Mouse (Mus musculus) heart, postnatal 10 days (tissue): ENCODE data around the gene Fntb. TPM values are rescaled to one million over a fixed set of nuclear protein-coding genes. Genes with fewer than 3 reads are reported as not detected.

Experiments used
- DNase-seq, 2 experiments: peaks; one replicate each; pipeline ENCODE4 v3.0.0; 2021
- intact Hi-C: fragments of 180-260 bp; cut with DNase I; formaldehyde crosslinking; loops from one replicate; pipeline ENCODE4 v1.15.1; 2025
- total RNA-seq, 2 experiments: library from RNA; stranded (reverse); gene quantifications; 2 replicates each; pipeline ENCODE4 v1.2.3; 2021

The Fntb gene
- 10 to 100 TPM; 14.7 to 15.4 TPM for total RNA-seq

DNA sequence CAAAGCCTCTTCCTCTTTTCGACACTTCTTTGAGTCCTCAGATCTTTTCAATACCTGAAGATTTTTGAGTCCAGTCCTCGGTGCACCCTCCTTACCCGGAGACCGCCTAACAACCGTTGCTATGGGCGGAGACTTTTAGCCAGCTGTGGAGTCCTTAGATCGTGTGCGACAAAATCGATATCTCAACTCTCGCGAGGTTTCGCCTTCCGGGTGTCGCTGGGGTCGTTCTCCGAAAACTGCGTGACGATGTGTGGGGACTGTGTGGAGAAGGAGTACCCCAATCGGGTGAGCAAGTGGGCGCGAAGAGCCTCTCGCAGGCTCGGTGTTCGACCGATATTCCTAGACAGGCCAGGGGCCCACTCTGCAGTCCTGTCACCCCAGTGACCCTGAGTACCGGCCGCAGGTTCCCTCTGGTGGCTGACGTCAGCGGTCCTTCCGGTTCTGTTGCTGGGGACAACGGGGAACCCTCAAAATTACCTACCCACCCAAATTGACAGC is at the start of gene Fntb, which contains the start of gene Churc1:
Fntb (plus strand) TSS at position 236 of the 498 bp plus-strand sequence.
Churc1 (plus strand) TSS at position 185 of the 498 bp plus-strand sequence.
- DNase-seq: peak; percentile 94 to 96
- intact Hi-C loops: no loop called here

DNA sequence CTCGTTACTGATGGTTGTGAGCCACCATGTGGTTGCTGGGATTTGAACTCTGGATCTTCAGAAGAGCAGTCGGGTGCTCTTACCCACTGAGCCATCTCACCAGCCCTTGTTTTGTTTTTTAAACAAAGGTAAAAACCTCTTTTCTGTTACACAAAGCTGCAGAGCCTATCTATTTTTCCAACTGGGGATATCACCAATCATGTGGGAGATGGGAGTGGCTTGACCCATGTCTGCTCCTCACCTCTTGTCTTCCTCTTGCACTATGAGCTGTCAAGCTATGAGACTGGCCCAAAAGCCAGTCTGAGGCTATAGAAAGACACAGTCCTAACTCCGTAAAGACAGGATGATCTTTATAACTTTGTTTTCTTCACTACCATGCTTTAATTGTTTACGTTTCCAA is 47.0 kb upstream of the Fntb start:
- intact Hi-C loops: loop anchor here (10.0 kb wide), 1 partner anchor 224 kb away; no protein-coding TSS in a partner anchor
- DNase-seq: no peak

DNA sequence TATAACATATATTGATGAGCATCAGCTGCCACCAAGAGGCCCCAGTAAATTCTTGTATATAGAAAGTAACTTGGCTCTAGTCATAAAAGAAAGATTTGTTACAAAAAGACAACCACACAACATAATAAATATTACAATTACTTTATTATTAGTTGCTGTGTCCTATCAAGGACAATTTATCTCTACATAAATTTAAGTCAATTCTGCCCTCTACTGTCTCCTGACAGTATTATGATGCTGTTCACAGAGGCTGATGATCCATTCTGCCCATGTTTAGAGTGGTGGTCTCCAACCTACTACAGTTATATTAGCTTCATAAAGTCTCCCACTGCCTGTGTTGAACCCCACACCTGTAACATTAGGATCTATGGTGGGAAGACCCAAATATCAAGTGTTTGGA is 44.8 kb upstream of the Fntb start:
- intact Hi-C loops: no loop called here
- DNase-seq: no peak

DNA sequence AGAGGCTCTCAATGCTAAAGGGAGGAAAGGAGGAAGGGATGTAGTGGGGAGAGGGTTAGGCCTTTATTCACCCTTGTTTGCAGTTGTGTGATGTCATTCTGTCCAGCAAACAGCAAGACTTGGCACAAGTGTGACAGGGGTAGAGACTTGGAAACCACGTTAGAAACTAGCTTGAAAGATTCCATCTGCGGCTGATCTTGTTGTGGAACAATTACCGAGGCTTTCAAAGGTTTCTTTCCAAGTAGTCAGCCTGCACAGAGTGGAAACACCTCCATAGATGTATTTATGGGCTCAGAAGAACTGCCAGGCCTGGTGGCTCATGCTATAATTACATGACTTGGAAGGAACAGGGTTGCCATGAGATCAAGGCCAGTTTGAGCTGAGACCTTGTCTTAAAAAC is 43.4 kb upstream of the Fntb start:
- intact Hi-C loops: no loop called here
- DNase-seq: peak in 1 of 2 experiments; percentile 10

DNA sequence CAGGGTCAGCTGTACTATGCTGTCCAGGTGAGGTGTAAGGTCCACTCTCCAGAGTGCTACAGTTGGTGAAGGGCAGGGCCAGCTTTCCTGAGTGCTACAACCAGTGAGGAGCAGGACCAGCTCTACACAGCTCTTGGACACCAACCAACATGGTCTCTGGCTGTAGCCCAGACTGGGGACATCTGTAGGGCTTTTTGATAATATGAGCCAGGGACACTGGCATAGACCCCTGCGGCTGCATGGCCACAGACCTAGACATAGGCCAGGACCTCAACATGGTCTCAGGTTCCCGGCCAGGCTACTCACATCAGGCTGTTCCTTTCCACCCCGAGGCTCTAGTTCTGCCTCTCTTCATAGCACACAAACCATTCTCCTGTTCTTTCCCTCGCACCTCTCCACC is 37.4 kb upstream of the Fntb start:
- intact Hi-C loops: no loop called here
- DNase-seq: no peak

DNA sequence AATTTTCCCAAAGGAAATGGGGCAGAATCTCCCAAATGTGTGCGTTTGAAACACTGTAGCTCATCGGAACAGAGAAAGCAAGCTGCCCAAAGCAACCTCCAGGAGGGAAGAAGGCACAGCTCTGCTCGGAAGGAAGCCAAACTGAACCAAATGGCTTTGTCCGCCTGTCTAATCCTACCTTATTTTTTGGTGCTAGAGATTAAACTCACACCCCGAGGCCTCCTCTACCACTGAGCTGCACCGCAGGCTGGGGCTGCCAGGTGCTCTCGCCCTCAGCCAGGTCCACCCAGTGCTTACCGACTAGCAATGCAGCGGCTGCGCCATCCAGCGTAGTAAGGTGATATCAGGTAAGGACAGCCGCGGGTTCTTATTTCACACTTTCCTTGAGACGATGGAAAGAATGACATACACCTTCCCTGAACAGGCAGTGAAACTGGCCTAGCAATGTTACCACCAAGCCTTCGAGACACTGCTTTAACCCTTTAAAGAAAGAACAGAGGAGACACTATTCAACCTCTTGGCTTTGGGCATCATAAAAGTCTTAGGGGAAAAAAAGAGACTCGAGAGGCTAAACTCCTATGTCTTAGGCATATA is 14.4 kb upstream of the Fntb start:
- DNase-seq: no peak
- intact Hi-C loops: no loop called here

DNA sequence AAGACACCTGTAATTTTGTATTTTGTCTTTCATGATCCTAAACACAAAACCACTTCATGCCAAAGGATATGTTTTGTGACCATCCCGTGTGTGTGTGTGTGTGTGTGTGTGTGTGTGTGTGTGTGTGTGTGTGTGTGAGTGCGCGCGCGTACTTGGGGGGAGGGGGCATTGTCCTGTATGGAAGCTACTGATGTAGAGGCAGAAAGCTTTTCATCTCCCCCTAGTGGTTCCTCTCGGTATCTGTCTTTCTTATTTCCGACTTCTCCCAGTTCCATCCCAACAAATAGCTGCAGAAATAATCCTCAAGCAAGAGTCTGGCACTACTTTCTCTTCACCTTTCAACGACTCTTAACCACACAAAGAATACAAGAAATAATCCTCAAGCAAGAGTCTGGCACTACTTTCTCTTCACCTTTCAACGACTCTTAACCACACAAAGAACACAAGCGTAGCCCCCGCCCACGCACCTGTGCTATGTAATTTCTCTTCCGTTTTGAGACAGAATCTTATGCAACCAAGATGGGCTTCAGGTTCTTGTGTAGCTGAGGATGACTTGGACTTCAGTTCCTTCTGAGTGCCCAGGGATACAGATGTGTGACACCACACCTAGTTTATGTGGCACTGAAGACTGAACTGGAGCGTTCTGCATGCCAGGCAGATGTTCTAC is 12.6 kb upstream of the Fntb start:
- intact Hi-C loops: no loop called here
- DNase-seq: peak; percentile 50 to 71

DNA sequence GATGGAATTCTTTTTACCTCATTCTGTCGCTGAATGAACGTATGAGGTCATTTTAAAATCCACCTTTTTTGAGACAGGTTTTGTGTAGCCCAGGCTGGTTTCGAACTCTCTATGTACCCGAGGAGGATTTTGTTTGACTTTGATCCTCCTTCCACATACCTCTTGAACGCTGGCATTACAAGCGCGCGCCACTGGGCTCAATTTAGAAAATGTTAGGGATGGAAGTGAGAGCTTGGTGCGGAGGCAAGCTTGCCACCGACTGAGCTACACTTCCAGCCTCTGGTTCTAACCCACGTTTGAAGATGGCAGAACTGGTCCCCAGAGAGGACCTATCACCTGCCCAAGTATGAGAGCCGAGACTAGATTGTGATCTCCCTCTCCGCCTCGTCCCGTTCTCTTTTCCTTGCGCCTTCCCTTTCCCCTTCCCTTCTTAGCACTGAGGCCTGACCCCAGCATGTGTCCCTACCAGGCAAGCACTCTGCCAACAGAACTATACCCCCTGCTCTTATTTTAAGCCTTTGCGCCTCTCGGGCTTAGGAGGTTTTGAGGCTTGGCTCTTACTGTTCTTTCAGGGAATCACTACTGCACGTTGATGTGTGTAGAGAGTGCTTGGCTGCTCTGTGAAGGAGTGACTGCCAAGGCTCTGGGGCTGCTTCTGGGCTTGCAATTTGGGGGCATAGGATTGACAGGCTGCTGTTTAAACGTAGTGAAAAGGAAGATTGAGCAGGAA is 677 bp downstream of the Fntb start:
- peak in 1 of 2 experiments; percentile 15 for DNase-seq
- intact Hi-C loops: no loop called here

DNA sequence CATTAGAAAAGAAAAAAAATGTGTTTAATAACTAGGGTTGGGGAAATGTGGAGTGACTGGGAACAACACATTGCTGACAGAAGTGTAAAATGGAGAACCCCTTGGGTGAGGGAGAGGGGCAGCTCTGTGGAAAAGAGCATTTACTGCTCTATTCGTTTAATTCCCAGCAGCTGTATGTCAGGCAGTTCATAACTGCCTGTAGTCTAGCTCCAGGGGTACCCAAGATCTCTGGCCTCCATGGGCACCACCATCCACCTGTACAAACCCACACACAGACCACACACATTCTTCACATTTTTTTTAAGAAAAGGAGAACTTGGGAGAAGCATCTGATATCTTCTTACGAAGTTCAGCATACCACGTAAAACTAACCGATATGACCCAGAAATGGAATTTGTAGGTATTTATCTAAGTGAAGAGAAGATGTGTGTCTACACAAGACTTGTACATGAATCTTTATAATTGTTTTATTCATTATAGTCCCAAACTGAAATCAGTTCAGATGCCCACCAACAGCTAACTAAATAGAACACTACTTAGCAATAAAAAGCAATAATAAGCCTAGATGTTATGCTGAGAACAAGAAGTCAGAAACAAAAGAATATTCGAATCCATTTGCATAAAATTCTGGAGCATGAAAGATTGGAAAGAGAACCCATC is 5.6 kb downstream of the Fntb start:
- intact Hi-C loops: no loop called here
- DNase-seq: no peak

DNA sequence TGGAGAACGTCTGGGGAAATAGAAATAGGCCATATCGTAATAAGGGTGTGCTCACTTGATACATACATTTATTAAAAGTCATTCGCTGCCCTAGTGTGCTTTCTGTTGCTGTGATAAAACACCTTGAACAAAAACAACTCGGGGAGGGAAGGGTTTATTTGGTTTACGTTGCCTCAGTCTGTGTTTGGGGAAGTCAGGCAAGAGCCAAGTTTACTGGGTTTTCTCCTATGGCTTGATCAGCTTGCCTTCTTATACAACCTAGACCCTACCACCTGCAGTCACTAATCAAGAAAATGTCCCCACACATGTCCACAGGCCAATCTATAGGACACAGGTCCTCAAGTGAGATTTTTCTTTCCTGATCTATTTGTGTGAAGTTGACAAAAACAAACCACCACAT is 6.2 kb downstream of the Fntb start:
- DNase-seq: no peak
- intact Hi-C loops: no loop called here

DNA sequence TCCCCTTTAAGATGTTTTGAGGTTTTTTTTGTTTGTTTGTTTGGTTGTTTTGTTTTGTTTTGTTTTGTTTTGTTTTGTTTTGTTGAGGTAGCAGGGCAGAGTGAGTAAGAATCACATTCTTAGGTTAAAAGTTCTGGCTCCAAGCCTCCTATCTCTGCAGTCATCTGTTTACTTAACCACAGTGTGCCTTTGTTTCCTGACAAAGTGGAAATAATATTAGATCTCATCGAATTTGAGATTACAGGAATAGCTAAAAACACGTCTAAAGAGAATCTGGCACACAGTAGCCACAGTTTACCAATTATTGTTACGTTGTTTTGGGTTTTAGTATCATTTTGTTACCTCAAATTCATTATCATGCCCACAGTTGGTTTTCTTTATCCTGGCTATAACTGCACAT is 9.3 kb downstream of the Fntb start:
- DNase-seq: no peak

DNA sequence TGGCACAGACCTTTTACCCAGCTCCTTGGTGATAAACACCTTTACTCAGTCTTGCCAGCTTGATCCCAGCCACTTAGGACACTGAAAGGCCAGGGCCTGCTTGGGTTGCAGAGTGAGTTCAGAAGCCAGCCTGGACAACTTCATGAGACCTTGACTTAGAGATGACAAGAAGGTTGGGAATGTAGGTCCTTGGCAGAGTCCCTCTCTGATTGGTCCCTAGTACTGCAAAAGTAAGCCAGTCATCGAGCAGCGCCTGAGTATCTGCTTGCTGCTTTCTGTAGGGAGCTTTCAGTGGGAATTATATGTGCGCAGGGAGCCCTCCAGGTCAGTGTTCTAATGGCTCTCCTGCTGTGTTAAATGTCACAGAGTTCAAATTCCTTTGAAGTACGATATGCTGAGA is 9.7 kb downstream of the Fntb start:
- DNase-seq: no peak
- intact Hi-C loops: no loop called here

More for the DNA sequence above, 9.3 kb downstream of the Fntb start:
- intact Hi-C loops: no loop called here

DNA sequence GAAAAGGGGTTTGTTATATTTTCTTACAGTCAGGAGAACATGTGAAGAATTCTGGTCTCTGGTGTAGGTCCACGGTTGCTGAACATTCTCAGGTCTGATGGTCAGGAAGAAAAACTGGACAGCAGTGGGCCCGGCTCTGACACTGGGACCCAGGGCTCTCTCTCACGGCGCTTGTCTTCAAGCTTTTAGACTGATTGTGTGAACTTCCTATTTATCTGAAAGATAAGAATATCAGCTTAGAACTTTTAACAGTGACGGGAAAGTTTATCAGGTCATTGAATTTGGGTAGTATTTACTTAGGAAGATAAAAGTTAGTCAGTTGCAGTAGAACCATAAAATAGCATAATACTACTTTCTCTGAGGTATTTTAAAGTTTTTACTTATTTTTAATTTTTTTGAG is 11.5 kb downstream of the Fntb start:
- intact Hi-C loops: no loop called here
- DNase-seq: no peak

DNA sequence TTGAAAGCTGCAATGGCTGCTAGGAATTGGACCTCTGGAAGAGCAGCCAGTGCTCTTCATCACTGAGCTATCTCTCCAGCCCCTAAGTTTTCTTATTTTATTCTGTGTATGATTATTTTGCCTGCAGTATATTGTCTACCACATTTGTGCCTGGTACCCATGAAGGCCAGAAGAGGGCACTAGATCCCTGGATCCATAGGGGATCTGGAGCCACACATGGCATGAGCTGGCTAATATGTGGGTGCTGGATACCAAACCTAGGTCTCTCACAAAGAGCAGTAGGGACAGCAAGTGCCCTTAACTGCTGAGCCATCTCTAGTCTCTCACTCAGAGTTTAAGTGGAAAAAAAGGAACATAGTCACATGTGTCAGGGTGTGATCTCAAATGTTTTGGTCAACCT is 12.5 kb downstream of the Fntb start:
- DNase-seq: no peak
- intact Hi-C loops: no loop called here

DNA sequence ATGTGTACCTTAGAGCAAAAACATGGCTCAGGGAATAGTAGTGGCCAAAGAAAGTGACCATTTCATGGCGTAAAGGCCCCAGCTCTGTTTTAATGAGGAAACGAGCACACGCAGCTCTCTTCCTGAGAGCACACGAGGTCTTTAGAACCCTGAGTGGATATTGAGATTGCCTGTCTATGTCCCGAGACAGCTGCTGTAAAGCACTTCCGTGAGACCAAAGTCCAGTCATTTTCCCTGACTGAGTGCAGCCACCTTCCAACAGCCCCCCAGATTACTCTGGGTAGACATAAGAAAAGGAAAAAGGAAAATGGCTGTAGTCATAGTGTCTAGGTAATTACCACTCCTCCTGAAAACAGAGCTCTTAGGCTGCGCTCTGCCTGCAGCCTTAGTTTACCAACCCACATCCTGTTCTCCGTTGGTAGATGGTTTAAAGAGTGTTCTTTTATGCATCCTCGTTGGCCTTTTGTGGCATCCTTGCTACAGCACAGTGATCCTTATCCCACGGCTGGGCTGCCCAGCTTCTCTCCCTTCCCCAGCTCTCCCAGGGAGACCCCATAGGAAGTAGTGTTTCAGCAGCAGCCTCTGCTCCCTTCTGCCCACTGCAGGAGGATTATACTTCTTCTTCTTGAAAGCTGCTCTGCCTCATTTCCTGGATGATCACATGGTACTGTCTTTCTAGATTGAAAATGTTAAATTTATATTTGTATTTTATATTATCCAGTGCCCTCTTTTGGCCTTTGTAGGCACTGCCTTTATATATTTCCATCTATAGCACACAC is 13.1 kb downstream of the Fntb start:
- intact Hi-C loops: no loop called here
- no peak for DNase-seq

DNA sequence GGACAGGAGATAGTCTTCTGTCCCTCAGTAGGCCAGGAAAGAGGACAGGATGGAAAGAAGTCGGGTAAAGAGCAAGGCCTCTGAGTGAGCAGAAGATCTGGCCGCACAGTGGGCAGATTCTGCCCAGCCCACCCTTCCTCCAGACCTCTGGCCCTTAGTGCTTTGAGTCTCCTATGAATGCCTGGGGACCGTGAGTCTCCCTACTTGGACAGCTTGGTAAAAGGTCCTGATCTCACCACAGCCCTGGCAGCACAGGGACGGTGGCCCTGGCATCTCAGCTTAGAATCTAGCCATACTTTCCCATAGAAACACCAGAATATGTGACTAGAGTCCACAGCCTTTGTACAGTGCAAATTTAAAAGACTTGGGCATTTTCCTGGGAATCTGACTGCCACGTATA is 14.6 kb downstream of the Fntb start:
- no peak for DNase-seq
- intact Hi-C loops: no loop called here

DNA sequence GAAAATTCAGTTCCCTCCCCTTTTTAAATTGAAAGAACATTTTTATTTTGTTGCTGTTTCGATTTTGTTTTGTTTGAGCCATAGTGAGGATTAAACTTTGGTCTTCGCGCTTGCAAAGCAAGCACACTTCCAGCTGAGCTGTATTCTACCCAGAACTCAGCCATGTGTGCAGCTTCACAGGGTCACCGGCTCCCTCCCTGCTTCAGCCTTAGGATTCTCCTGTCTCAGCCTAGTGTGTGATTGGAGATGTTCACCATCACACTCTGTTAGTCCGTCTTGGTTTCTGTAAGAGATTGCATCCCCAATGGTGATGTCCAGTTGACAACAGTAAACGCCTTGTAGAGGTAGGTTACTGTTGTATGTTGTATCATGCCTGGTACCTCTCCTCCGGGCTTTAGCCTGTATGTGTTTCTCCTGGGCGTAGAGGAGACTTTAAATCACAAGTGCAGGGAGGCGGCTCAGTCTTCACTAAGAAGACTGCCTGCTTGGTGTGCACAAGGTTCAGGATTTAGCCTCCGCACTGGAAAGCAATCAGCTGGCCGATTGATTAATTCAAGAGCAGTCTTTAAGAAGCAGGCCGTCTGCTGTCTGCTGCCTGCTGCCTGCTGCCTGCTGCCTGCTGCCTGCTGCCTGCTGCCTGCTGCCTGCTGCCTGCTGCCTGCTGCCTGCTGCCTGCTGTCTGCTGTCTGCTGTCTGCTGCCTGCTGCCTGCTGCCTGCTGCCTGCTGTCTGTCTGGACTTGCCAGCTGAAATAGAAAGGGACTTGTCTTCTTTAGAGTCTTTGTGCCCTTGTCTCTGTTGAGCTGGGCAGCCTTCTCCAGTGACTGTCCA is 15.5 kb downstream of the Fntb start:
- DNase-seq: no peak
- intact Hi-C loops: no loop called here

DNA sequence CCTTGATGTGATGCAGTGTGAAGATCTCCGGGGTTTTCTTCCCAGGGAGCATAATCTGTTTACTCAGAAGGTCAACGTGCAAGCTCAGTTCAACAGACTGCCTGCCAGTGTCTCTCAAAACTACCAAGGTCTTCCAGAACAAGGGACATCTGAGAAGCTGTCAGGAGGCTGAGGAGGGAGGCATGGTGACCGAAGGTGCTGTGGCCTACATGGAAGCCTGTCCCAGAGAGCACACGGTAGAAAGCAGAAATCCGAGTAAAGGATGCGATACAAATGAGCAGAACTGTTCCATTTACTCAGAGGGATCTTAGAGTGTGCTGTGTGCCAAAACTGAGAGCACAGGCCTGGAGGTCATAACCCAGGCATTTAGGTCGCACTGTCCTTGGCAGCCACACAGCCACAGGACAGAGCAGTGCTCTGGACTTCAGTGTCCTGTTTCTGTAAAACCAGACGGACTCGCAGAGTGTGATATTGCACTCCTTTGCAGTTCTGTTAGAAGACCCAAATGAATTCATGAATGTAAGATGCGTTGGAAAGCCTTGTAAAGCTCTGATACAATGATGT is 18.7 kb downstream of the Fntb start:
- intact Hi-C loops: no loop called here
- no peak for DNase-seq

DNA sequence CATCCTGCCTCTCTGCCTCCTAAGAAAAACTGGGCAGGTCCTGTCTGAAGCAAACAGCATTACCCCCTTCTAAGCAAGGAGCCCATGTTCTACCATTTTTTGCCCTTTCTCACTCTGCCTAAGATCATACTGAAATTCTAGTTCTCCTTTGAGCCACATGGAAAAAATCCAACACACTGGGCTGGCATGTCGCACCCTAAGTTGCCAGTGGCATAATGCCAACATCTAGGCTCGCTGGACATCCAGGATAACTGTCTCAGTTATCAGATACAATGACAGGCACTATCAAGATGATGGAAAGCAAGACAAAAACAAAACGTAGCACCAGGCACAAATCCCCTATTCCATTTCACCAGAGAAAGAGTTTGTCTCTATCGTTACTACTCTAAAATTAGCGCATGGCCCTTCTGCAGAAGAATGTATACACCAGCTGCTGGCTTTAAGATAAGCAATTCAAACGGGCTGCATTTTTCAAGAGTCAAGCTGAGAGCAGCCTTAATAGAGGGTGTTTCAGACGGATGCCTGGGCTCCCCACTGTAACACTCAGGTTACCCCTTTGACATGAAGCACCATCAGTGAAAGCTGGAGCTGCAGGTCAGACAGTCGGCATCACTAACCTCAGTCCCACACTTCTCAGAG is 25.2 kb downstream of the Fntb start:
- intact Hi-C loops: no loop called here

More for the DNA sequence above, 25.2 kb downstream of the Fntb start:
- peak; percentile 19 to 24 for DNase-seq
